Mouse (Mus musculus) hindbrain, embryonic 12.5 days (tissue): ENCODE measurements around the gene Rala. TPM values are rescaled to one million over a fixed set of nuclear protein-coding genes. Genes with fewer than 3 reads are reported as not detected.
A peak's percentile ranks its signal among the peaks of the same experiment; 100 is the strongest.
"Not testable (repeated sequence)": the region's sequence is repeated elsewhere in the genome, so short reads cannot be mapped to it uniquely, and the experiment has no call there.

Experiments
- ATAC-seq: fragments of 200-750 bp; cut with Nextera tagmentation; 2 replicates; pipeline ENCODE4 v1.8.0; 2017; ENCODE audit warnings: moderate TSS enrichment; ENCODE audit not compliant: low FRiP score
- H3K27ac ChIP-seq: fragments of 300-500 bp; sonication (generic); 2 replicates; pipeline ENCODE4 v1.5.1; 2016; ENCODE audit warnings: mild to moderate bottlenecking
- H3K27me3 ChIP-seq: fragments of 300-500 bp; sonication (generic); 2 replicates; pipeline ENCODE4 v1.6.1; 2016; ENCODE audit warnings: mild to moderate bottlenecking
- H3K36me3 ChIP-seq: fragments of 300-500 bp; sonication (generic); 2 replicates; pipeline ENCODE4 v1.6.1; 2016; ENCODE audit warnings: mild to moderate bottlenecking
- H3K4me1 ChIP-seq: fragments of 300-500 bp; sonication (generic); 2 replicates; pipeline ENCODE4 v1.6.1; 2016
- H3K4me2 ChIP-seq: fragments of 300-500 bp; sonication (generic); replicated peaks from 2 replicates; pipeline ENCODE4 v1.6.1; 2016; ENCODE audit warnings: mild to moderate bottlenecking
- H3K4me3 ChIP-seq: fragments of 300-500 bp; sonication (generic); 2 replicates; pipeline ENCODE4 v1.5.1; 2016; ENCODE audit warnings: mild to moderate bottlenecking
- H3K9ac ChIP-seq: fragments of 300-500 bp; sonication (generic); 2 replicates; pipeline ENCODE4 v1.6.1; 2016; ENCODE audit warnings: mild to moderate bottlenecking, moderate library complexity
- H3K9me3 ChIP-seq: fragments of 300-500 bp; sonication (generic); replicated peaks from 2 replicates; pipeline ENCODE4 v1.6.1; 2016; ENCODE audit warnings: mild to moderate bottlenecking
- WGBS: fragments of 180-500 bp; shearing (Covaris S2); methylation state at CpG from one replicate; pipeline ENCODE4 v1.1.7; 2016; 5-methylcytosine and 5-hydroxymethylcytosine counted together
- polyA plus RNA-seq: library from polyadenylated mRNA; unstranded; fragments of >200 nt; fragmentation: Nextera tagmentation; extraction: Ambion mirVana; gene quantifications from 2 replicates; pipeline ENCODE4 v1.2.1, GENCODE M21; 2016

The Rala gene
- polyA plus RNA-seq, 1 experiment from 2014 or later = 154 TPM

- WGBS = 46% methylated on average over 1 of the region's 1 CpGs
- H3K27me3 ChIP-seq = no peaks in the 10 kb centered on the region
- no peak overlapping the region for H3K4me3 ChIP-seq
- no peak overlapping the region for H3K27ac ChIP-seq
- H3K4me2 ChIP-seq = no peak overlapping the region
- H3K36me3 ChIP-seq = no peaks in the 10 kb centered on the region
- no peaks in the 10 kb centered on the region for H3K9me3 ChIP-seq
- H3K4me1 ChIP-seq = no peaks in the 10 kb centered on the region
- no peak overlapping the region for H3K9ac ChIP-seq
- ATAC-seq = no peak
Observed at GRCm38 (mm10) chr13:17954282-17954681, 10.2 kb upstream of the Rala start.

GRCm38 (mm10) chr13:17950581-17950980 is 6.5 kb upstream of the Rala start:
- WGBS = 89% methylated on average over 8 of the region's 8 CpGs
- not testable (repeated sequence) for ATAC-seq

GRCm38 (mm10) chr13:17949555-17949954 is 5.5 kb upstream of the Rala start:
- WGBS = 78% methylated on average over 18 of the region's 18 CpGs
- H3K9ac ChIP-seq = no peak overlapping the region
- no peaks in the 10 kb centered on the region for H3K36me3 ChIP-seq
- H3K27ac ChIP-seq = no peak overlapping the region
- H3K4me1 ChIP-seq = no peaks in the 10 kb centered on the region
- no peaks in the 10 kb centered on the region for H3K9me3 ChIP-seq
- no peak overlapping the region for H3K4me2 ChIP-seq
- no peaks in the 10 kb centered on the region for H3K27me3 ChIP-seq
- no peak overlapping the region for H3K4me3 ChIP-seq
- no peak for ATAC-seq

More at GRCm38 (mm10) chr13:17950581-17950980, 6.5 kb upstream of the Rala start:
- H3K4me3 ChIP-seq, H3K9ac ChIP-seq, H3K36me3 ChIP-seq, H3K9me3 ChIP-seq, H3K4me1 ChIP-seq, H3K27me3 ChIP-seq, H3K4me2 ChIP-seq, H3K27ac ChIP-seq: not testable (repeated sequence)

- peaks cover 7% of the 10 kb centered on the region for H3K4me1 ChIP-seq
- H3K9me3 ChIP-seq = no peaks in the 10 kb centered on the region
- no peaks in the 10 kb centered on the region for H3K36me3 ChIP-seq
- H3K27ac ChIP-seq = peak overlapping the region; percentile 97
- under 1% methylated on average over 55 of the region's 70 CpGs for WGBS
- peak overlapping the region; percentile 95 for H3K4me3 ChIP-seq
- no peaks in the 10 kb centered on the region for H3K27me3 ChIP-seq
- peak overlapping the region; percentile 76 for H3K4me2 ChIP-seq
- peak; percentile 83 for ATAC-seq
- H3K9ac ChIP-seq = peak overlapping the region; percentile 96
Observed at GRCm38 (mm10) chr13:17943306-17944077, 547 bp downstream of the Rala start.

GRCm38 (mm10) chr13:17942338-17942737 is 1.7 kb downstream of the Rala start:
- Histone ChIP-seq H3K36me3 (no peaks in the 10 kb centered on the region), H3K4me2 (peak overlapping the region; percentile 76), H3K4me1 (peaks cover 7% of the 10 kb centered on the region), H3K4me3 (no peak overlapping the region), H3K9me3 (no peaks in the 10 kb centered on the region), H3K27me3 (no peaks in the 10 kb centered on the region), H3K9ac (0 out of 2 replicates have a peak overlapping the region, but pooled peaks have one; percentile 27), H3K27ac (no peak overlapping the region)
- no peak for ATAC-seq
- 73% methylated on average over 6 of the region's 6 CpGs for WGBS

- H3K9ac ChIP-seq = no peak overlapping the region
- no peaks in the 10 kb centered on the region for H3K27me3 ChIP-seq
- no peaks in the 10 kb centered on the region for H3K4me1 ChIP-seq
- 89% methylated on average over 1 of the region's 1 CpGs for WGBS
- ATAC-seq = no peak
- H3K9me3 ChIP-seq = no peaks in the 10 kb centered on the region
- no peak overlapping the region for H3K27ac ChIP-seq
- 0 out of 2 replicates have a peak, but pooled peaks cover 4% of the 10 kb centered on the region for H3K36me3 ChIP-seq
- H3K4me3 ChIP-seq = no peak overlapping the region
- H3K4me2 ChIP-seq = no peak overlapping the region
Observed at GRCm38 (mm10) chr13:17907309-17907708, 36.7 kb downstream of the Rala start.

GRCm38 (mm10) chr13:17901474-17901873 is 42.6 kb downstream of the Rala start:
- no peak overlapping the region for H3K27ac ChIP-seq
- no peaks in the 10 kb centered on the region for H3K9me3 ChIP-seq
- H3K4me1 ChIP-seq = peaks cover 7% of the 10 kb centered on the region; the same call in 1 of the 2 replicates
- H3K4me2 ChIP-seq = no peak overlapping the region
- H3K4me3 ChIP-seq = no peak overlapping the region
- H3K9ac ChIP-seq = no peak overlapping the region
- WGBS = 86% methylated on average over 4 of the region's 4 CpGs
- H3K36me3 ChIP-seq = 0 out of 2 replicates have a peak, but pooled peaks cover 4% of the 10 kb centered on the region
- no peaks in the 10 kb centered on the region for H3K27me3 ChIP-seq
- no peak for ATAC-seq

- ATAC-seq = no peak
- Histone ChIP-seq H3K9ac (no peak overlapping the region), H3K4me1 (peaks cover 7% of the 10 kb centered on the region; the same call in 1 of the 2 replicates), H3K4me2 (no peak overlapping the region), H3K9me3 (no peaks in the 10 kb centered on the region), H3K27me3 (no peaks in the 10 kb centered on the region), H3K27ac (no peak overlapping the region), H3K4me3 (no peak overlapping the region), H3K36me3 (peaks cover 8% of the 10 kb centered on the region; the same call in 1 of the 2 replicates)
- 89% methylated on average over 5 of the region's 5 CpGs for WGBS
Observed at GRCm38 (mm10) chr13:17900641-17901040, 43.4 kb downstream of the Rala start.

- no peak overlapping the region for H3K27ac ChIP-seq
- no peaks in the 10 kb centered on the region for H3K9me3 ChIP-seq
- WGBS = 45% methylated on average over 1 of the region's 1 CpGs
- peak; percentile 72 for ATAC-seq
- peaks cover 23% of the 10 kb centered on the region for H3K36me3 ChIP-seq
- no peak overlapping the region for H3K9ac ChIP-seq
- H3K27me3 ChIP-seq = no peaks in the 10 kb centered on the region
- no peak overlapping the region for H3K4me2 ChIP-seq
- no peak overlapping the region for H3K4me3 ChIP-seq
- H3K4me1 ChIP-seq = peaks cover 7% of the 10 kb centered on the region; the same call in 1 of the 2 replicates
Observed at GRCm38 (mm10) chr13:17897040-17897439, 47.0 kb downstream of the Rala start.

GRCm38 (mm10) chr13:17891545-17891944 is 52.5 kb downstream of the Rala start:
- H3K36me3 ChIP-seq = peaks cover 47% of the 10 kb centered on the region
- H3K9me3 ChIP-seq = no peaks in the 10 kb centered on the region
- no peak overlapping the region for H3K4me2 ChIP-seq
- H3K4me1 ChIP-seq = no peaks in the 10 kb centered on the region
- H3K27ac ChIP-seq = no peak overlapping the region
- no peak overlapping the region for H3K4me3 ChIP-seq
- no peaks in the 10 kb centered on the region for H3K27me3 ChIP-seq
- no peak overlapping the region for H3K9ac ChIP-seq
- ATAC-seq = no peak
- 91% methylated on average over 6 of the region's 6 CpGs for WGBS

- Histone ChIP-seq H3K27ac (no peak overlapping the region), H3K4me1 (no peaks in the 10 kb centered on the region), H3K9ac (no peak overlapping the region), H3K9me3 (no peaks in the 10 kb centered on the region), H3K4me2 (no peak overlapping the region), H3K36me3 (peaks cover 26% of the 10 kb centered on the region), H3K4me3 (no peak overlapping the region), H3K27me3 (no peaks in the 10 kb centered on the region)
- ATAC-seq = no peak
- WGBS = 93% methylated on average over 8 of the region's 8 CpGs
Observed at GRCm38 (mm10) chr13:17884211-17884610, 59.8 kb downstream of the Rala start.

GRCm38 (mm10) chr13:17879061-17879460 is 65.0 kb downstream of the Rala start:
- Histone ChIP-seq H3K4me3 (no peak overlapping the region), H3K27me3 (no peaks in the 10 kb centered on the region), H3K4me1 (no peaks in the 10 kb centered on the region), H3K9me3 (0 out of 2 replicates have a peak, but pooled peaks cover 5% of the 10 kb centered on the region), H3K4me2 (no peak overlapping the region), H3K36me3 (peaks cover 10% of the 10 kb centered on the region; the same call in 1 of the 2 replicates), H3K9ac (no peak overlapping the region), H3K27ac (no peak overlapping the region)
- ATAC-seq = no peak

- no peak overlapping the region for H3K4me2 ChIP-seq
- no peak overlapping the region for H3K9ac ChIP-seq
- no peaks in the 10 kb centered on the region for H3K9me3 ChIP-seq
- H3K27me3 ChIP-seq = no peaks in the 10 kb centered on the region
- no peak for ATAC-seq
- H3K4me3 ChIP-seq = no peak overlapping the region
- H3K27ac ChIP-seq = no peak overlapping the region
- H3K4me1 ChIP-seq = no peaks in the 10 kb centered on the region
- WGBS = 93% methylated on average over 2 of the region's 2 CpGs
- no peaks in the 10 kb centered on the region for H3K36me3 ChIP-seq
Observed at GRCm38 (mm10) chr13:17866741-17867140, 77.3 kb downstream of the Rala start.
